Mouse (Mus musculus) liver, embryonic 13.5 days (tissue): ENCODE measurements around the gene Cfap74. TPM values are rescaled to one million over a fixed set of nuclear protein-coding genes. Genes with fewer than 3 reads are reported as not detected.
"Not testable (repeated sequence)": the region's sequence is repeated elsewhere in the genome, so short reads cannot be mapped to it uniquely, and the experiment has no call there.

Source experiments
- ATAC-seq: fragments of 200-750 bp; cut with Nextera tagmentation; 2 replicates; pipeline ENCODE4 v1.8.0; 2017; ENCODE audit warnings: low read depth, mild to moderate bottlenecking, moderate number of reproducible peaks, moderate library complexity
- DNase-seq: peaks from one replicate; pipeline ENCODE4 v3.0.0; 2022
- H3K27ac ChIP-seq: fragments of 300-500 bp; sonication (generic); 2 replicates; pipeline ENCODE4 v1.5.1; 2015; ENCODE audit warnings: moderate library complexity, mild to moderate bottlenecking, inconsistent platforms
- H3K27me3 ChIP-seq: fragments of 300-500 bp; sonication (generic); 2 replicates; pipeline ENCODE4 v1.6.1; 2015; ENCODE audit warnings: mild to moderate bottlenecking, inconsistent platforms
- H3K36me3 ChIP-seq: fragments of 300-500 bp; sonication (generic); 2 replicates; pipeline ENCODE4 v1.6.1; 2015; ENCODE audit warnings: mild to moderate bottlenecking, inconsistent platforms
- H3K4me1 ChIP-seq: fragments of 300-500 bp; sonication (generic); replicated peaks from 2 replicates; pipeline ENCODE4 v1.6.1; 2015; ENCODE audit warnings: inconsistent platforms
- H3K4me2 ChIP-seq: fragments of 300-500 bp; sonication (generic); 2 replicates; pipeline ENCODE4 v1.6.1; 2015; ENCODE audit warnings: inconsistent platforms, mild to moderate bottlenecking, moderate library complexity
- H3K4me3 ChIP-seq: fragments of 300-500 bp; sonication (generic); replicated peaks from 2 replicates; pipeline ENCODE4 v1.5.1; 2015; ENCODE audit warnings: mild to moderate bottlenecking, inconsistent platforms
- H3K9ac ChIP-seq: fragments of 300-500 bp; sonication (generic); 2 replicates; pipeline ENCODE4 v1.6.1; 2015; ENCODE audit warnings: mild to moderate bottlenecking, inconsistent platforms
- H3K9me3 ChIP-seq: fragments of 300-500 bp; sonication (generic); replicated peaks from 2 replicates; pipeline ENCODE4 v1.6.1; 2016; ENCODE audit warnings: inconsistent platforms
- WGBS: fragments of 180-500 bp; shearing (Covaris S2); methylation state at CpG from one replicate; pipeline ENCODE4 v1.1.7; 2015; ENCODE audit not compliant: insufficient replicate concordance; 5-methylcytosine and 5-hydroxymethylcytosine counted together
- polyA plus RNA-seq: library from polyadenylated mRNA; unstranded; fragments of >200 nt; fragmentation: Nextera tagmentation; extraction: Ambion mirVana; gene quantifications from 2 replicates; pipeline ENCODE4 v1.2.1, GENCODE M21; 2015

Gene Cfap74
- polyA plus RNA-seq, 1 experiment from 2014 or later = 0.09 TPM

DNA sequence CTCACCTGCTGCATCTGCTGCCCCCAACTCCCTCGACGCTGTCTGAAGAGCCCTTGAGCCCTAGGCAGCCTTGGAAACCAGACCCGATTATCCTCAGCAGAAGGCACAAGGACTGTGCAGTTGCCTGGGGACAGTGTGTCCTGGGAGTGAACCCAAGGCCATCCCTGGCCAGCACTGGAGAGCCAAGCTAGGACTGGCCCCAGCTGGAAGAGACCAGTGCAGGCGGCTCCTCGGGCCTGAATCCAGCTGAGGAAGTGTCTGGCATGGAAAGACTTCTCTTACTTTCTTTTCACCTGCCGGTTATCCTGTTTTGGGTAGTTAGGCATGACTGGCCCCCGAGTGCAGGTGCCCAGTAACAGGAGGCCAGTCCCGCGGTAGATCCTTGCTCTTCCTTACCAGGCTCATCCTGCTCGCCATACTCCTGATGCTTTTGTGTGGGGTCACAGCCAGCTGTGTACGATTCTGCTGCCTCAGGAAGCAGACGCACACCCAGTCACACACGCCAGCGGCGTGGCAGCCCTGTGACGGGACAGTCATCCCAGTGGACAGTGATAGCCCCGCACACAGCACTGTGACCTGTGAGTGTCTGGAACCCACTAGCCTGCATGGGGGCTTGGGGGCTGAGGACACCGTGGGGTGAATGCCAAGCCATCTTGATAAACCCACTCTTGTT, 60.7 kb downstream of the Cfap74 start:
- Histone ChIP-seq H3K4me3 (peak overlapping the region; percentile 54), H3K27ac (no peak overlapping the region), H3K27me3 (peaks cover 39% of the 10 kb centered on the region), H3K4me2 (peak overlapping the region; percentile 73), H3K4me1 (peaks cover 10% of the 10 kb centered on the region), H3K9ac (no peak overlapping the region), H3K36me3 (no peaks in the 10 kb centered on the region), H3K9me3 (no peaks in the 10 kb centered on the region)
- ATAC-seq (no peak), DNase-seq (no peak)
- 66% methylated on average over 18 of the region's 18 CpGs for WGBS

DNA sequence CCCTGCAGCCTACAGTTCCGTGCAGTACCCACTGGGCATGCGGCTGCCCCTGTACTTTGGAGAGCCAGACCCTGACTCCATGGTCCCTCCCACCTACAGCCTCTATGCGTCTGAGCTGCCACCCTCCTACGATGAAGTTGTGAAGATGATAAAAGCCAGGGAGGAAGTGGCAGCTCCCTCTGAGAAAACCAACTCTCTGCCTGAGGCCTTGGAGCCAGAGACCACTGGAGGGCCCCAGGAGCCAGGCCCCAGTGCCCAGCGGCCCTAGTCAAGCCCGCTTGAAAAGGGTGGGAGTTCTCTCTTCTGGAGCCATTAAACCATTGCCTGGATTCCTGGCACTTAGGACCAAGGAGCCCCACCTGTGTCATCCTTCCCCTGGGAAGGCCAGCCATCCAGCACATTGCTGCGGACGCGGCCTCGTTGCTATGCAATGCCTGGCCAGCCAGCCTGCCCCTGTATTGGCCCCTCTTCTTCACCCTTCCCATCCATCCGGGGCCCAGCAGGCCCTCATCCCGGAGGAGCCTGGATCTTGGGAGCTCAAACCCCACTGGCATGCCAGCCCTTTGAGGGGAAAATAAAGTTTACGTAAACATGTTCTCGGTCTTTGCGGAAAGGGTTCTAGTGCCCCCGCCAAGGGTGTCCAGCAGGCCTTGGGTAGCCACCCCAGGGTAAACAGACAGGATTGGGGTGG, 61.4 kb downstream of the Cfap74 start:
- Histone ChIP-seq H3K4me2 (no peak overlapping the region), H3K9me3 (no peaks in the 10 kb centered on the region), H3K9ac (no peak overlapping the region), H3K4me1 (peaks cover 10% of the 10 kb centered on the region), H3K36me3 (no peaks in the 10 kb centered on the region), H3K4me3 (no peak overlapping the region), H3K27ac (no peak overlapping the region), H3K27me3 (peaks cover 39% of the 10 kb centered on the region)
- ATAC-seq (no peak), DNase-seq (no peak)
- 67% methylated on average over 16 of the region's 16 CpGs for WGBS

DNA sequence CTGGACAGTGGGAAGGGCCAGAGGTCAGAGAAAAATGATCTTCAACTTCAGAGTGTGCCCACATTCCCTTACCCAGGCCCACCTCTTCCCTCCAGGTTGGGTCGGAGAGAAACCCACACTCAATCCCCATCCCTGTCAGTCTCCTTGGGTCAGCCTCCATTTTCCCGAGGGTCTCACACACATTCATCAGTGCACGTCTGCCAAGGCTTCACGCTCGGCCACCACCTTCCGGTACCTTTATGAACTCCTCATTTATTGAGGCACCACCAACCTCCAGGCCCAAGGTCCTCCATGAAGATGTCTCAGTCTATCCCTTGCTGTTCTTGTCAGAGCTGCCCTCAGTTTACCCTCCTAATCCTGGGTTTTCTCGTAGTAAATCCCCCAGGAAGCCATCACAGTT, 62.0 kb downstream of the Cfap74 start:
- Histone ChIP-seq H3K27me3 (peaks cover 39% of the 10 kb centered on the region), H3K36me3 (no peaks in the 10 kb centered on the region), H3K9me3 (no peaks in the 10 kb centered on the region), H3K4me1 (peaks cover 10% of the 10 kb centered on the region), H3K9ac (no peak overlapping the region), H3K4me3 (no peak overlapping the region), H3K4me2 (no peak overlapping the region), H3K27ac (no peak overlapping the region)
- 76% methylated on average over 7 of the region's 7 CpGs for WGBS
- DNase-seq = no peak
- no peak for ATAC-seq

DNA sequence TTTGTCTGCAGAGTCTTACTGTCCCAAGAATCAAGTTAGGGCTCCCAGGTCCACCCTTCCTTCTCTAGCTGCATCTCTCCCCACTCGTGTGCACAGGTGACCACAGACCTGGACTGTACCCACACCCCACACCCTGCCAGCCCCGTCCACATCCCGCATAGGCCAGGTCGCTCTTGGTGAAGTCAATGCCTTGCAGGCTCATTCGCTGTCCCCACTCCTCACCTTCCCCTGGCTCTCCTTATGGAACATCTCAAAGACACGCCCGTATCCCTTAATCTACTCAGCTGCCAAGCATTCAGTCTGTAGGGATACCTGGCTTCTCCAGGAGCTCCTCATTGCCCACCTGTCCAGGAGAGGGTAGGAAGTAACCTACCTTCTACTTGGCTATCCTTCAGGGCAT, 62.4 kb downstream of the Cfap74 start:
- no peak overlapping the region for H3K4me2 ChIP-seq
- no peak overlapping the region for H3K9ac ChIP-seq
- ATAC-seq = no peak
- no peak overlapping the region for H3K27ac ChIP-seq
- H3K9me3 ChIP-seq = no peaks in the 10 kb centered on the region
- peaks cover 39% of the 10 kb centered on the region for H3K27me3 ChIP-seq
- H3K36me3 ChIP-seq = no peaks in the 10 kb centered on the region
- WGBS = 73% methylated on average over 7 of the region's 7 CpGs
- DNase-seq = no peak
- H3K4me1 ChIP-seq = peaks cover 10% of the 10 kb centered on the region
- H3K4me3 ChIP-seq = no peak overlapping the region

DNA sequence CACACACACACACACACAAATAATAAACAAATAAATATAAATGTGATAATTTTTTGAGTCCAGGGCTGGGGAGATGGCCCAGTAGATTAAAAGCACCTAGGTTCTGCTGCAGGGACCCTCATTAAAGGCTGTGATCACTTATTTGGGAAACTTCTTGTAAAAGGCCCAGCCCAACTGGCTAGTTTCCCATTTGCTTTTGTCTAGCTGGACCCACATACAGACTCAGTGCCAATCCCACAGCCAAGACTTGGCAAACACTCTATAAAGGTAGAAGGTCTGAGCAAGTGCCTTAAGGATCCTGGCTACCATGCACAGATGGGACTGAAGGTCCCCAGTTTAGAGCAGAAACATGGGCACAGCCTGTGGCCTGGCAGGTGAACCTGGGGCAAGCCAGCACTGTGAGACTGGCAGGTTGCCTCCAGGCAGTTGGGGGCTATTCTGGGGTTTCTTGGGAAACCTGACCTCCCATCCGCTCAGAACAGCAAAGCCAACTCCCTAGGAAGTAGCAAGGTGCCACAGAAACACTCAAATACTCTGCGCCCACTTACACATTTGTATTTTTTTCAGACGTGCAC, 63.8 kb downstream of the Cfap74 start:
- peaks cover 37% of the 10 kb centered on the region for H3K27me3 ChIP-seq
- no peak overlapping the region for H3K27ac ChIP-seq
- H3K4me2 ChIP-seq = no peak overlapping the region
- 54% methylated on average over 3 of the region's 3 CpGs for WGBS
- H3K9ac ChIP-seq = no peak overlapping the region
- H3K9me3 ChIP-seq = no peaks in the 10 kb centered on the region
- DNase-seq = no peak
- no peak overlapping the region for H3K4me3 ChIP-seq
- no peak for ATAC-seq
- H3K36me3 ChIP-seq = no peaks in the 10 kb centered on the region
- H3K4me1 ChIP-seq = peaks cover 10% of the 10 kb centered on the region

DNA sequence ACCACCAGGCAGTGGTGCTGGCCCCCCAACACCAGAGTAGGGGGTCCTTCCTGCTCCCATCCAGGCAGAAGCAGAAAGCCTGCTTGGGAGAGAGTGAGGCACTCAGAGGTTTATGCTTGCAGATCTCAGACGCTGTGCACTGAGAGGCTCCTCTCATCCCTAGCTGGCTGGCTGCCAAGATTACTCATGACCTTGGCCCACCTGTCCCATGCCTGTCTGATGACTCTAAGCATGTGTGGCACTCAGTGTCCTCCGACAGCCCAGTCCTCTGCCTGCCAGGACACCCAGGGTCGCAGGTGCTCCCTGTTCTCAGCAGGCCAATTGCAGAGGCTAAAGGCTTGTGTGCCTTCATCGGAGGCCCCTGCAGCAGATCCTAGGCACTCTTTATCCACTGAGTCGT, 64.3 kb downstream of the Cfap74 start:
- H3K4me3 ChIP-seq = no peak overlapping the region
- peaks cover 10% of the 10 kb centered on the region for H3K4me1 ChIP-seq
- no peaks in the 10 kb centered on the region for H3K9me3 ChIP-seq
- ATAC-seq (no peak), DNase-seq (no peak)
- no peak overlapping the region for H3K4me2 ChIP-seq
- H3K9ac ChIP-seq = no peak overlapping the region
- H3K36me3 ChIP-seq = no peaks in the 10 kb centered on the region
- H3K27me3 ChIP-seq = peaks cover 37% of the 10 kb centered on the region
- 38% methylated on average over 5 of the region's 5 CpGs for WGBS
- no peak overlapping the region for H3K27ac ChIP-seq

DNA sequence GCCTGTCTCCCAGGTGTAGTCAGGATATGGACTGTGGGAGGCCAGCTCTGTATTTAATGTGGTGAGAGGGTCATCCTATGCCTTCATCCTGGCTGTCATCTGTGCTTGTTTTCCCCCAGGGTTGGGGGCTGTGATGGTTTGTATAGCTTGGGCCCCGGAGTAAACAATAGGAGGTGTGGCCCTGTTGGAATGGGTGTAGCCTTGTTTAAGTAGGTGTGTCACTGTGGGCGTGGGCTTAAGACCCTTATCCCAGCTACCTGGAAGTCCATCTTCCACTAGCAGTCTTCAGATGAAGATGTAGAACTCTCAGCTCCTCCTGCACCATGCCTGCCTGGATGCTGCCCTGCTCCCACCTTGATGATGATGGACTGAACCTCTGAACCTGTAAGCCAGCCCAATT, 64.8 kb downstream of the Cfap74 start:
- ATAC-seq, H3K4me2 ChIP-seq, DNase-seq, H3K9me3 ChIP-seq, H3K4me3 ChIP-seq, H3K36me3 ChIP-seq, H3K27ac ChIP-seq, H3K9ac ChIP-seq, H3K4me1 ChIP-seq: not testable (repeated sequence)
- H3K27me3 ChIP-seq = peaks cover 33% of the 10 kb centered on the region
- WGBS = 32% methylated on average over 2 of the region's 2 CpGs

DNA sequence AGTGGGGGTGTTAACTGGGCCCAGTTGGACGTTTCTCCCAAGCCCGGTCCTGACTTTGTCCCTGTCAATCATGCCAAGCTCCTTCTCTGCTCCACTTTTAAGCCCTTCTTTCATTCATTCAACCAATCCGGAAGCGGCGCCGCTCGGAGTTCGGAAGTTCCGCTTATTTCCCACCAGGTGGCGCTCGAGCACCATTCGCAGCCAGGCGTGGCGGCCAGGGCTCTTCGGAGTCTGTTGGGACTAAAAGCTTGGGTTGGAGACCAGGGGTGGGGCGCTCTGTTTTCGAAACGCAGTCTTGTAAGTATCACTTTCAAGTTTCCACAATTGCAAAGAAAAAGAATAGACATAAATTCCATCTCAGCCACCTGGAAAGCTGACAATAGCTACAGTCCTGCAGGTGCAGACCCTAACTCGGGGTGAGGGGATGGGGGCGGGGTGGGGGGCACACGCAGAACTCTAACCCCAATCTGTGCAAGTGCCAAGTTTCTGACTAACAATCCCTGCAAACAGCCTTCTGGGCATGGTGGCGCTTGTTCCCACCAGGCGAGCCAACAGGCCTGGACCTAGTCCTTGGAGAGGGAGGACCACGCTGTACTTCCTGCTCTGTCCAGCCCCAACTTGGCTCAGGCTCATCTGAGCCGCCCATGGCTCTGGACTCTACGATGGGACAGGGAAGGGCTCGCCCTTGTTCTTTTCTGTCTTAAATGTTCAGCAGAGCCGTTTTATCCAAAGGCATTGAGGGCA, 72.6 kb downstream of the Cfap74 start:
- ATAC-seq (peak; percentile 58), DNase-seq (peak; percentile 63)
- Histone ChIP-seq H3K4me3 (peak overlapping the region; percentile 27), H3K9ac (0 out of 2 replicates have a peak overlapping the region, but pooled peaks have one; percentile 19), H3K36me3 (no peaks in the 10 kb centered on the region), H3K27ac (no peak overlapping the region), H3K4me2 (peak overlapping the region; percentile 50), H3K9me3 (no peaks in the 10 kb centered on the region), H3K27me3 (0 out of 2 replicates have a peak, but pooled peaks cover 6% of the 10 kb centered on the region), H3K4me1 (peaks cover 16% of the 10 kb centered on the region)
- 16% methylated on average over 28 of the region's 28 CpGs for WGBS

DNA sequence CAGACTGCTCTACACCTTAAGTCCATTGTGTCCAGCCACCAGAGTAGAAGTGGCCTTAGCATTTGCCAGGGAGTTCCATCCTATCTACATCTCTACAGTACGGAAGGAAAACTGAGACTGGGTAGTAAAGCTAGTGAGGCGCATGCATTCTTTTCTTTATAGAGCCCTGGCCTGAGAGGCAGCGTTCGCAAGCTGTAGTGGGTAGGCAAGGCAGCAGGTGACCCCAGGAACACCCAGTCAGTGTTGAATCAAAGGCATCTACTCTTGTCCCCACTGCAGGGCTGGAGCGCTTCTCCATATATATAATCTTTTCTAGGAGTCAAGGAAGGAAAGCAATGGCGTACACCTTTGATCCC, 73.1 kb downstream of the Cfap74 start:
- 82% methylated on average over 6 of the region's 6 CpGs for WGBS
- Histone ChIP-seq H3K36me3 (no peaks in the 10 kb centered on the region), H3K27ac (no peak overlapping the region), H3K9me3 (no peaks in the 10 kb centered on the region), H3K4me3 (no peak overlapping the region), H3K9ac (no peak overlapping the region), H3K27me3 (0 out of 2 replicates have a peak, but pooled peaks cover 6% of the 10 kb centered on the region), H3K4me2 (no peak overlapping the region; the same call in 1 of the 2 replicates), H3K4me1 (peaks cover 21% of the 10 kb centered on the region)
- DNase-seq (no peak), ATAC-seq (no peak)

DNA sequence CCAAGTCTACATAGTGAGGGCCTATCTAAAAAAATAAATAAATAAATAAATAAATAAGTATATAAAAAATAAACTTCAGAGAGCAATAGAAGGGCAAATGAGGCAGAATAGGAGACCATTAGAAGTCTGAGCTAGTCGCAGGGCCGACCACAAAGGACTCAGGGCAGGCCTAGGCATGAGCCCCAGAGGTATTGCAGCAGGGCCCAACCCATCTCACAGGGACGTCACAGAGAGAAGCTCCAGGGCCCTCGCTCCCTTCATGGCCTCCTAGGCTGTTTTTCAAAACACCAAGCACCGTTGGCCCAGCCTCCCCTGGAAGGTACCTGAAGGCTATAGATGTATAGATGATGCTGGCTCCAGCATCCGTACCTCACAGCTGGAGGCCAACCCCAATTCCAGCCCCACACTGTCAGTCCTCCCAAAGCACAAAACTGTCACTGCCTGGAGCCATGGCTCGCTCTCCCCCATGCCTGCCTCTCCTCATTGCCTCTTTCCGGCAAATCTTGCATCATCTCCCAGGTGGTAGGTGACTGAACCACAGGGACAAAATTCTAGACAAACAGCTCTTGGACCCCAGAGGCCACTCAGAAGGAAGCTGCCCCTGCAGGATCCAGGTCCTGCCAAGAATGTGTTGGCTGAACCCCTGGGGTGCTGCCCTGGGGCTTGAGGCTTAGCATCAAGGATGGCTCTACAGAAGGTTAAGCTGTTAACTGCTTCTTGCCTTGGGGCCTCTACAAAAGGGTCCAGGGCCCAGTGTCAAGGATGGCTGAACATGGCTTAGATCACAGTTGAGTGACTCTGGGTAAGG, 73.9 kb downstream of the Cfap74 start:
- H3K4me3 ChIP-seq = no peak overlapping the region
- 68% methylated on average over 8 of the region's 8 CpGs for WGBS
- H3K9ac ChIP-seq = no peak overlapping the region
- DNase-seq (no peak), ATAC-seq (no peak)
- H3K9me3 ChIP-seq = no peaks in the 10 kb centered on the region
- no peak overlapping the region for H3K27ac ChIP-seq
- 0 out of 2 replicates have a peak, but pooled peaks cover 4% of the 10 kb centered on the region for H3K27me3 ChIP-seq
- H3K4me1 ChIP-seq = peaks cover 29% of the 10 kb centered on the region
- no peak overlapping the region for H3K4me2 ChIP-seq
- no peaks in the 10 kb centered on the region for H3K36me3 ChIP-seq
